Mouse (Mus musculus) CH12.LX (cell line): Measurements from ENCODE around the gene Six1. TPM values are rescaled to one million over a fixed set of nuclear protein-coding genes. Genes with fewer than 3 reads are reported as not detected.
"Not testable (repeated sequence)": the region's sequence is repeated elsewhere in the genome, so short reads cannot be mapped to it uniquely, and the experiment has no call there.

Source experiments
- DNase-seq: peaks from one replicate; pipeline ENCODE4 v3.0.0-alpha.2; 2013; ENCODE audit errors: extremely low read depth
- H3K27ac ChIP-seq: 2 replicates; pipeline ENCODE4 v1.5.1; 2012; ENCODE audit warnings: low read depth, mild to moderate bottlenecking, control low read depth, moderate library complexity; ENCODE audit not compliant: insufficient read depth
- H3K27me3 ChIP-seq: replicated peaks from 2 replicates; pipeline ENCODE3; 2012; ENCODE audit warnings: inconsistent platforms
- H3K36me3 ChIP-seq, 2 experiments: replicated peaks in 1 of 2; 2 replicates each; pipeline versions ENCODE3 to v1.6.1; 2012; ENCODE audit warnings: inconsistent platforms in 1 of 2, low read length in 1 of 2, mild to moderate bottlenecking in 1 of 2, mixed read lengths in 1 of 2, moderate library complexity in 1 of 2; ENCODE audit not compliant: control insufficient read depth in 1 of 2, insufficient read depth in 1 of 2
- H3K4me1 ChIP-seq, 2 experiments: 2 replicates each; pipeline ENCODE4 v1.6.1; 2012; ENCODE audit warnings: inconsistent platforms in 1 of 2, moderate library complexity in 1 of 2; ENCODE audit not compliant: insufficient read depth in 2 of 2, control insufficient read depth in 1 of 2
- H3K4me2 ChIP-seq: 2 replicates; pipeline ENCODE4 v1.6.1; 2012; ENCODE audit warnings: low read depth, mild to moderate bottlenecking, control low read depth; ENCODE audit not compliant: poor library complexity, insufficient read depth, severe bottlenecking
- H3K4me3 ChIP-seq, 3 experiments: fragments of 150-350 bp in 1 of 3; sonication (generic) in 1 of 3; replicated peaks in 1 of 3; 2 replicates each; pipeline versions ENCODE3 to v1.5.1; 2011 to 2012; ENCODE audit warnings: low read depth in 2 of 3, low read length in 2 of 3, mild to moderate bottlenecking in 2 of 3, moderate library complexity in 2 of 3, control low read depth in 1 of 3, improper control_type of control experiment in 1 of 3, inconsistent platforms in 1 of 3, mixed read lengths in 1 of 3; ENCODE audit not compliant: poor library complexity in 1 of 3
- H3K79me2 ChIP-seq: replicated peaks from 2 replicates; pipeline ENCODE4 v1.6.1; 2012; ENCODE audit warnings: mild to moderate bottlenecking, moderate library complexity; ENCODE audit not compliant: control insufficient read depth, poor library complexity, insufficient read depth, severe bottlenecking; ENCODE audit errors: extremely low read depth
- H3K9ac ChIP-seq: 2 replicates; pipeline ENCODE4 v1.6.1; 2012; ENCODE audit warnings: low read depth, mild to moderate bottlenecking, control low read depth, moderate library complexity; ENCODE audit not compliant: insufficient read depth
- H3K9me3 ChIP-seq: replicated peaks from 2 replicates; pipeline ENCODE3; 2012; ENCODE audit warnings: low read length, inconsistent platforms, mixed read lengths
- CHD1 ChIP-seq: IDR thresholded peaks from 2 replicates; pipeline ENCODE4 v1.6.1; 2012; ENCODE audit warnings: low read depth, low read length, improper control_type of control experiment, inconsistent platforms
- E2F4 ChIP-seq: IDR thresholded peaks from 2 replicates; pipeline ENCODE4 v1.6.1; 2011; ENCODE audit warnings: low read depth, low read length, improper control_type of control experiment; ENCODE audit not compliant: insufficient replicate concordance
- ELF1 ChIP-seq: IDR thresholded peaks from 2 replicates; pipeline ENCODE4 v1.6.1; 2014; ENCODE audit warnings: low read depth, mild to moderate bottlenecking, inconsistent platforms, low read length, improper control_type of control experiment
- JUN ChIP-seq: IDR thresholded peaks from 2 replicates; pipeline ENCODE4 v1.6.1; 2011; ENCODE audit warnings: low read depth, mild to moderate bottlenecking, low read length, improper control_type of control experiment, moderate library complexity; ENCODE audit not compliant: insufficient read depth
- KAT2A ChIP-seq: IDR thresholded peaks from 2 replicates; pipeline ENCODE4 v1.6.1; 2012; ENCODE audit warnings: low read length, improper control_type of control experiment, inconsistent platforms; ENCODE audit not compliant: insufficient replicate concordance
- MAX ChIP-seq: IDR thresholded peaks from 2 replicates; pipeline ENCODE4 v1.6.1; 2011; ENCODE audit warnings: low read length, improper control_type of control experiment
- MXI1 ChIP-seq: IDR thresholded peaks from 2 replicates; pipeline ENCODE4 v1.6.1; 2011; ENCODE audit warnings: mild to moderate bottlenecking, low read depth, low read length, improper control_type of control experiment
- MYC ChIP-seq: IDR thresholded peaks from 2 replicates; pipeline ENCODE4 v1.6.1; 2011; ENCODE audit warnings: low read depth, mild to moderate bottlenecking, improper control_type of control experiment, low read length
- NELFE ChIP-seq: IDR thresholded peaks from 2 replicates; pipeline ENCODE4 v1.6.1; 2011; ENCODE audit warnings: low read depth, low read length, improper control_type of control experiment
- NRF1 ChIP-seq: IDR thresholded peaks from 2 replicates; pipeline ENCODE4 v1.6.1; 2014; ENCODE audit warnings: low read depth, mild to moderate bottlenecking, inconsistent platforms, low read length, improper control_type of control experiment, moderate library complexity
- PAX5 ChIP-seq: IDR thresholded peaks from 2 replicates; pipeline ENCODE4 v1.6.1; 2012; ENCODE audit warnings: low read length, inconsistent platforms, mixed read lengths
- POLR2AphosphoS2 ChIP-seq: IDR thresholded peaks from 2 replicates; pipeline ENCODE4 v1.6.1; 2011; ENCODE audit warnings: low read depth, low read length, improper control_type of control experiment
- RAD21 ChIP-seq: IDR thresholded peaks from 2 replicates; pipeline ENCODE4 v1.6.1; 2011; ENCODE audit warnings: low read depth, mild to moderate bottlenecking, low read length, improper control_type of control experiment, moderate library complexity
- RCOR1 ChIP-seq: conservative IDR thresholded peaks from 2 replicates; pipeline ENCODE4 v1.6.1; 2012; ENCODE audit warnings: low read depth, mild to moderate bottlenecking, inconsistent platforms, low read length, improper control_type of control experiment
- SIN3A ChIP-seq: IDR thresholded peaks from 2 replicates; pipeline ENCODE4 v1.6.1; 2012; ENCODE audit warnings: low read length, improper control_type of control experiment, inconsistent platforms
- TBP ChIP-seq: conservative IDR thresholded peaks from 2 replicates; pipeline ENCODE4 v1.6.1; 2011; ENCODE audit warnings: low read depth, low read length, improper control_type of control experiment
- TCF12 ChIP-seq: IDR thresholded peaks from 2 replicates; pipeline ENCODE4 v1.6.1; 2014; ENCODE audit warnings: low read depth, mild to moderate bottlenecking, inconsistent platforms, low read length, improper control_type of control experiment
- ZNF384 ChIP-seq: IDR thresholded peaks from 2 replicates; pipeline ENCODE4 v1.6.1; 2012; ENCODE audit warnings: low read depth, low read length, improper control_type of control experiment, inconsistent platforms
- dilution Hi-C: fragments of 300-500 bp; cut with MboI; formaldehyde crosslinking; loops from 2 replicates; pipeline ENCODE4 v1.14.3; 2020; ENCODE audit warnings: low sequenced_read_pairs; ENCODE audit not compliant: extremely low pct_unique_long_range_greater_than_20kb, extremely low pct_ligation_motif_present
- in situ Hi-C: fragments of 300-500 bp; cut with MboI; formaldehyde crosslinking; loops from 3 replicates; pipeline ENCODE4 v1.14.3; 2019; ENCODE audit warnings: low sequenced_read_pairs, low pct_ligation_motif_present, low pct_unique_long_range_greater_than_20kb, mixed read lengths
- polyA plus RNA-seq: library from polyadenylated mRNA; unstranded; fragments of >175 nt; gene quantifications from 2 replicates; pipeline ENCODE4 v1.2.1, GENCODE M21; 2012; ENCODE audit warnings: low read depth; ENCODE audit not compliant: insufficient read length
- total RNA-seq, 2 experiments: library from RNA; depleted of rRNA; stranded (reverse); fragments of 300-350 nt in 1 of 2; fragments of >200 nt in 1 of 2; gene quantifications; 2 replicates each; pipeline ENCODE4 v1.2.3; 2012 to 2014

Gene Six1
- total and polyA plus RNA-seq, 3 experiments = 7.9 to 16.5 (median 9.5) TPM

GRCm38 (mm10) chr12:73083773-73084172, 30.1 kb upstream of the Six1 start:
- no peak overlapping the region for H3K4me3 ChIP-seq
- no peak overlapping the region for H3K4me2 ChIP-seq
- in situ Hi-C loops = no loop called here
- no peaks in the 10 kb centered on the region for H3K36me3 ChIP-seq
- no peaks in the 10 kb centered on the region for H3K9me3 ChIP-seq
- DNase-seq = no peak
- H3K4me1 ChIP-seq = peaks cover 3 to 6% of the 10 kb centered on the region in 2 experiments
- no peaks in the 10 kb centered on the region for H3K27me3 ChIP-seq
- dilution Hi-C loops = no loop called here
- H3K9ac ChIP-seq = no peak overlapping the region
- H3K27ac ChIP-seq = no peak overlapping the region
- TF ChIP-seq PAX5 (no peak), RCOR1 (no peak), RAD21 (no peak), SIN3A (no peak), KAT2A (no peak), TBP (no peak), MXI1 (no peak), NRF1 (no peak), ELF1 (no peak), E2F4 (no peak), ZNF384 (no peak), POLR2AphosphoS2 (no peak), MAX (no peak), MYC (no peak), NELFE (no peak), CHD1 (no peak), TCF12 (no peak), JUN (no peak)
- no peaks in the 10 kb centered on the region for H3K79me2 ChIP-seq

GRCm38 (mm10) chr12:73081828-73082227, 28.1 kb upstream of the Six1 start:
- H3K4me3 ChIP-seq, dilution Hi-C loops, H3K36me3 ChIP-seq, H3K4me2 ChIP-seq, H3K4me1 ChIP-seq, H3K9me3 ChIP-seq, in situ Hi-C loops, H3K27ac ChIP-seq, H3K79me2 ChIP-seq, H3K9ac ChIP-seq, H3K27me3 ChIP-seq, DNase-seq: not testable (repeated sequence)
